Mouse (Mus musculus) MEL (cell line): ENCODE results near the gene Timp1.

Experiments
- CHD2 ChIP-seq: IDR thresholded peaks from 2 replicates; pipeline ENCODE4 v1.6.1; 2011; ENCODE audit warnings: low read length, improper control_type of control experiment
- CTCF ChIP-seq, 3 experiments: IDR thresholded peaks in 2 of 3; conservative IDR thresholded peaks in 1 of 3; 2 replicates each; pipeline ENCODE4 v1.5.1; 2011 to 2012; ENCODE audit warnings: low read length in 3 of 3, low read depth in 2 of 3, mild to moderate bottlenecking in 2 of 3, improper control_type of control experiment in 1 of 3, inconsistent platforms in 1 of 3, mixed read lengths in 1 of 3, moderate library complexity in 1 of 3; ENCODE audit not compliant: control insufficient read depth in 1 of 3, insufficient read depth in 1 of 3, poor library complexity in 1 of 3, severe bottlenecking in 1 of 3
- GABPA ChIP-seq: IDR thresholded peaks from 2 replicates; pipeline ENCODE4 v1.6.1; 2012; ENCODE audit warnings: low read depth, mild to moderate bottlenecking, inconsistent platforms, low read length, improper control_type of control experiment, moderate library complexity
- HCFC1 ChIP-seq: IDR thresholded peaks from 2 replicates; pipeline ENCODE4 v1.6.1; 2012; ENCODE audit warnings: low read depth, mild to moderate bottlenecking, inconsistent platforms, low read length, improper control_type of control experiment, moderate library complexity
- NELFE ChIP-seq: IDR thresholded peaks from 2 replicates; pipeline ENCODE4 v1.6.1; 2011; ENCODE audit warnings: low read depth, low read length, improper control_type of control experiment
- ZKSCAN1 ChIP-seq: IDR thresholded peaks from 2 replicates; pipeline ENCODE4 v1.6.1; 2012; ENCODE audit warnings: low read depth, mild to moderate bottlenecking, inconsistent platforms, low read length, improper control_type of control experiment, moderate library complexity

DNA sequence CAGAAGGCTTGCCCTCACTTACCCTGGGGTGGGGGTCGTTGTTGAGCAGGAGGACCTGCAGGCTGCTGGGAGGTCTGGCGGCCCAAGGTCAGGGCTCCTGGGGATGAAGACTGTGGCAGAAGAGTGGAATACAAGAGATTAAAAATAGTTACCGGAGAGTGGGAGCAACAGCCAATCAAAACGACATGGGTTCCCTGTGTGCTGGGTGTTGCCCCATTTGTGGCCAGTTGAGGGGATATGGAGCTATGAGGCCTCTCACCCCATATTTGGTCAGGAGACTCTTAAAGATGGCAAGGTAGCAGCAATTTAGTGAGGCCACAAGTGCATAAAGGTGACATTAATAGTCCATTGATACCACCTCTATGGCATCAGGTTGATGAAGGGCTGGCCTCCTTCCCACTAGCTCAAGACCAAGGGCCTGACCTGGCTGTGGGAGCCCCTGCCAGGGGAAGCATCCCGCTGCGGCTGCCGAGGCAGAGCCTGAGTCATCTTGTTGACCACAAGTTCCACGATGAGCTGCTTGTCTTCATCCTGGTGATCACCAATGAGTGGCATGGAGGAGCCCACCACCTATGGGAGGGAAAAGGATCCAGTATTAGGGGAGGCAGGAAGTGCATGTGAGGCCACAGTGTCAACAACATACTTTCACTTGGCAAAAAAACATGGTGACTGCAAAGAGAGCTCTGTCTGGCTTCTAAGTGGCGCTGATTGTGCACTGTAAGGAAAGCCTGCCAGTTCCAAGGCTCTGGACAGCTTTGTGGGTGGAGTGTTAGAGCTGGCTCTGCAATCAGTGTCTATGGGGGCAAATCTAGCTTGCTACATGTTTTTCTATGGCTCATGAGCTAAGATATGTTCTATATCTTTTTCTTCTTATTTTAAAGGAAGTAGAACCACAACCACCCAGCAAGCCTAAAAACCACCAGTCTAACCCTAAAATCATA is 6.5 kb upstream of the Timp1 start:
- TF ChIP-seq GABPA (no peak), CTCF (IDR thresholded peaks at IDR 0.05 in 2 of 3, conservative IDR thresholded peaks at IDR 0.05 in 1 of 3; ENCODE audit: control insufficient read depth in 1 of 3, insufficient read depth in 1 of 3, low read depth in 2 of 3, low read length in 3 of 3, poor library complexity in 1 of 3, severe bottlenecking in 1 of 3) (no peak), ZKSCAN1 (no peak), CHD2 (no peak), HCFC1 (no peak), NELFE (no peak)
